Mouse (Mus musculus) E14TG2a.4 (cell line): Measurements from ENCODE around the gene Wfdc2.

ENCODE experiments used
- CTCF ChIP-seq: conservative IDR thresholded peaks from 2 replicates; pipeline ENCODE4 v1.5.1; 2014; ENCODE audit warnings: low read length
- POU5F1 ChIP-seq: IDR thresholded peaks from 2 replicates; pipeline ENCODE4 v1.6.1; 2014; ENCODE audit warnings: low read length, borderline replicate concordance

GRCm38 (mm10) chr2:164518266-164519170 is 43.7 kb upstream of the Wfdc2 start:
- TF ChIP-seq CTCF: no peak
- TF ChIP-seq POU5F1: no peak
